Mouse (Mus musculus) skeletal muscle tissue, adult 2 months (tissue): ENCODE data around the gene Chchd2.
"Not testable (repeated sequence)": the region's sequence is repeated elsewhere in the genome, so short reads cannot be mapped to it uniquely, and the experiment has no call there.

Experiments used
- DNase-seq: peaks from one replicate; pipeline ENCODE4 v3.0.0-alpha.2; 2012; ENCODE audit warnings: low read depth, low spot score

Gene Chchd2

DNA sequence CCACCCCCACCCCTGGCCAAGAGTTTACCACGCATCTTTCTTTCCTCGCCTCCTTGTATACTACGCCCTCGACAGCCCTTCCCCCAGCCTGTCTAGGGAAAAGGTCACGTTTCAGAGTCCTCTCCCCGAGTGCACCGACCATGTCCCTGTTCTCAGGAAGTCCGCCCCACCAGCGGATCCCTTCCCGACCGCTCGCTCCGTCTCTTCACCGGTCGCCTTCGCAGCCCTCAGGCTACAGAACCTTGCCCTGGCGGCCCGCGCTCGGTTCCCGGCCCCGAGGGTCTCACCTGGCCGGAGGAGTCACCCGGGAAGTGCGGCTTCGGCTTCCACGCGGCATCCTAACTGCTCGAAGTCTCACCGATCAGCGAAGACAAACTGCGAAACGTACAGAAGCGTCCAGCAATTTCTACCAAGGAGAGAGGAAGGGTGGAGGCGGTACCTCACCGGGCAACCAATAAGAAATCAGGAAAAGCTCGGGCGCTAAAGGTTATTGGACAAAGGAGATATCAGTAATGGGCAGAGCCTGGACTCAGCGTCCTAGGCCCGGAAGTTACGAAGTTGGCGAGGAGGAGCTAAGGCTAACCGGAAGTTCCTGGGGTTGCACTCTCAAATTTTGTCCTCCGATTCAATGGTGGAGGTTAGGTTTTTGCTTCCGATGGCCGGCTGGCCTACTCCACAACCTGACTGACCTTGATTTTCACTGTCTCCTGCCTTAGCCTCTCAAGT, at the start of gene Chchd2:
Gene Chchd2, minus strand, starts transcription at position 560 of the 726 bp plus-strand sequence.
- DNase-seq, result peak; percentile 98

DNA sequence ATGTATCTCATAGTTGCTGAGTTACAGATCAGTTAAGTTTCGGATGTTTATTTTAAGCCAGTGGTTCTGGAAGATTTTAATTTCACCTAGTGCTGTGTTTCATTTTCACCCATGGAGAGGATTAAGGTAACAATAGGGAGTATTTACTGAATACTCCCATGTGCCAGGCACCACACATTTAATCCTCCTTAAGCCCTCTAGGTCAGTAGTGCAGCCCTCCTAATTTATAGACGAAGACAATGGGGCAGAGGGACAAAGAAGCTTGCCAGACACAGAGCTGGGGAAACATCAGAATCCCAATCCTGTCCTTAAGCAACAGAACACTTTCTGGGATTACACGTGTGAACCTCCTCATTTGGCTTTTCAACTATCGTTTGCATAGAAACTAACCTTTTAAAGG, 49.7 kb upstream of the Chchd2 start:
- no peak for DNase-seq

DNA sequence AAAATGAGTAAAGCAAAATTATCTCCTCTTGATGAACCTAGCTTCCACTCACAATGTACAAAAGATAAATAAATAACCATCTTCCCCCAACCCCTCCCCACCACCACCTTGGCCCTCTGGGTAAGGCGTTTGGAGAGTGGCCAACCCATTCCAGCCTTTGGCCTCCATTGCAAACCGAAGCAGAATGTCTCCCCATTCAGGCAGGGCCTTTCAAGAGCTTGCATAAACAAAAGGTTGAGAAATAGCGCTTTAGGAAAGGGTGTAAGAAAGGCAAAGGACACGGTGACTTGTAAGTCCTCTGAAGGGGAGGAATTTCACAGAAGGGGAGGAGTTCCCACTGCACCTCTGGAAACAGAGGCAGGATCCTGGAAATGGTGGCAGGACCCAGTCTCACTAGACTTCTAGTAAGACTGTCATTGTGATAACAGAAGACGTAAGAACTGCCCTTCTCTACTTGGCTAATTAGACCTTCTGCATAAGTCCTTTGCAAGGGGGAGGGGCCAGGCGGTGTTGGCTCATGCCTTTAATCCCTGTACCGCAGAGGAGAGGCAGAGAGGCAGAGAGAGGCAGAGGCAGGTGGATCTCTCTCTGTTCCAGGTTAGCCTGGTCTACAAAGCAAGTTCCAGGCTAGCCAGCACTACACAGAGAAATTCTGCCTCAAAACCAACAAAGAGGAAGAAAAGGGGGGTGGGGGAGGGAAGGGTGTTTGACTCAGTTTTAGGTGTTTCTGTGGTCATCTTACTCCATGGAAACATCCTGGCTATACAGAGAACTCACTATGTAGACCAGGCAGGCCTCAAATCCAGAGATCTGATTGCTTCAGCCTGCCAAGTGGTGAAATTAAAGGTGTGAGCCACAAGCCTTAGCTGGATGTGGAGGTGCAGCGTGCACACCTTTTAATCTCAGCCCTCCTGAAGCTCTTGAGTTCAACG, 42.9 kb upstream of the Chchd2 start:
- no peak for DNase-seq

DNA sequence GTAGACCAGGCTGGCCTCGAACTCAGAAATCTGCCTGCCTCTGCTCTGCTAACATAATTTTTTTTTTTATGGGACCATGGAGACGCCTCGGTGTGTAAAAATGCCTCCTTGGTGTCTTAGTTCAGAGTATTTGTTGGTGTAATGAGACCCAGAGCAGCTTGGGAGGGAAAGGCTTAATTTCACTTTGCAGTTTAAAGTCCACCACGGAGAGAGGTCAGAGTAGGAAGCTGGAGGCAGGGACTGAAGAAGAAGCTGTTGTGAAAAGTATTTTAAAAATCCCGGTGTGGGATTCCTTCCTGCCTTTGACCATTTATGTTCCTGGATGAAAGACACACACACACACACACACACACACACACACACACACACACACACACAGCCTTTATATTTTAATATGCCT, 38.7 kb upstream of the Chchd2 start:
- no peak for DNase-seq

DNA sequence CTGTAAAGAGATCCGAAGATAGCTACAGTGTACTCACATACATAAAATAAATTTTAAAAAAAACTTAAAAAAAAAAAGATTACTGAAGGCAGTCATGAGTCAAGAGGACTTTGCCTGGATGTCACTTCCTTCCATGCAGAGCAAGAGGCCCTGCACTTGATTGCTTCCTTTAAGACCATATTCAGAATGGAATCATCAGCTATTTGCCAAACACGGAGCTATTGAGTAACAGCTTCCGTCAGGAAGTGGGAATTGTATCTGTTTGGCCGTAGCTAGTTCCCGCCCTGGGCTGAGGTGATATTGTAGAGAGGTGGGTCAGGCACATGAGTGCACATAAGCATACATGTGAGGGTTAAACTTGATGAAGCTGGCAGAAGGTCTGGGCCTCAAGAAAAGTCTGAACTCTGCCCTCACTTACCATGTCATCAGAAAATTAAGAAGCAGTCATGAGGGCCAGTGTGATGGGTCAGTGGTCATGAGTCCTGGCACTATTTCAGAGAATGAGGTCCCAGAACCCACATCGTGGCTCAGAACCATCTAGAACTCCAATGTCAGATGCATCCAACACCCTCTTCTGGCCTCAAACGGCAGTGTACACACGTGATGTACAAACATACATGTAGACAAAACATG, 37.7 kb upstream of the Chchd2 start:
- no peak for DNase-seq

DNA sequence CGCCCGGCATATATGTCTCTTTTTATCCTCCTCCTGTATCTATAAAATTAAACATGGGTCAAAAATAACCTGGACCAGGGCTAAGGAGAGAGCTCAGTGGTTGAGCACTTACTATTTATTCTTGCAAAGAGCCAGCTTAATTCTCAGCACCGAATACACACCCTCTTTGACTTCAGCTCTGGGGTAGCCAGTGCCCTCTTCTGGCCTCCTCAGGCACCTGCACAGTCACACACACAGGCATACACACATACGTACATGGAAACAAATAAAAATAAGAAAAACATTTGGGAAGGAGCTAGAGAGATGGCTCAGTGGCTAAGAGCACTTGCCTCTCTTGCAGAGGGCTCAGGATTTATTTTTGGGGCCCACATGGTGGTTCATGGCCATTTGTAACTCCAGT, 34.7 kb upstream of the Chchd2 start:
- DNase-seq, result no peak

DNA sequence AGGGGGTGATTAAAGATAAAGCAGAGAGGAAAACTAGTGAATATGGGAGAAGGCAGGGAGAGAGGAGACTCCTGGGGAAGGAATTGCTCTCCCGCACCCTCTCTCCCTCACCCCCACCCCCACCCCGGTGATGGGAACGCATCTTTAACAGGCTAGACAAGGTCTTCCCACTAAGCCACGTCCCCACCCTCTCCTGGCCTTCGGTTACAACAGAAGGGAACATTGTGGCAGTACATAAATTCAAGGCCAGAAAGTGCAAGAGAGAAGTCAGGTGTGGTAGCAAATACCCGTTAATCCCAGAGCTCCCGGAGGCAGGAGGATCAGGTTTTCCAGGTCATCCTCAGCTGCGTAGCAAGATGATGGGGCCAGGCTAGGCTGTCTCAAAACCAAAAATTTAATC, 32.0 kb upstream of the Chchd2 start:
- DNase-seq, result no peak

DNA sequence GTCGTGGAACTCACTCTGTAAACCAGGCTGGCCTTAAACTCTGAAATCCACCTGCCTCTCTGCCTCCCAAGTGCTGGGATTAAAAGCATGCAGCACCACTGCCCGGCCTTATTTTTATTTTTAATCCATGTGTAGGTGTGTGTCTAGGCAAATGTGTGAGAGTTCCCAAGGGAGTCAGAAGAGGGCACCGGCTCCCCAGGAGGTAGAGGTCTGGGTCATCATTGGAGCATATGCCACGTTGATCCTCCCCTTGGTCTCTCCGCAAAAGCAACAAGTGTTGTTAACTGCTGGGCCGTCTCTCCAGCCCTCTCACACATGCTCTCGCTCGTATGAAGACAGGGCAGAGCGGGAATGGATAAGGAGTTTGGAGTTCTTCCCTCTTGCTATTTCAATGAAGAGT, 31.5 kb upstream of the Chchd2 start:
- DNase-seq, result no peak

DNA sequence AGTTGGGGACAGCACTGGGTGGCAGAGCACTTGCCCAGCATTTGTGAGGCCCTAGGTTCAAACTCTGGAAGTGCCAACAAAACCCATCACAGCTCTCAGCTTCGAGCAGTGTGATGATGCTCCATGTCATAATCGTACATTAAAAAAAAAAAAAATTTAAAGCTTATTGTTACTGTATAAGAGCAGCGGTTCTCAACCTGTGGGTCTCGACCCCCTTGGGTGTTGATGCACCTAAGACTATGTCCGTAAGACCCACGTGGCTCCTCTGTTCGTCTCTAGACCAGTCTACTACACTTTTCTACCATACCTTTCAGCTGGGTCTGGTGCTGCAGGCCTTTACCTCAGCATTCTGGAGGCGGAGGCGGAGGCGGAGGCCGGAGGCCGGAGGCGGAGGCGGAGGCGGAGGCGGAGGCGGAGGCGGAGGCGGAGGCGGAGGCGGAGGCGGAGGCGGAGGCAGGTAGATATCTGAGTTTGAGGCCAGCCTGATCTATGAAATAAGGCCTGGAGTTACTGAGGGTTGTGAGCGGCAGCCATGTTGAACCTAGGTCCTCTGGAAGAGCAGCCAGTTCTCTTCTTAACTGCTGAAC, 30.9 kb upstream of the Chchd2 start:
- DNase-seq, result no peak

DNA sequence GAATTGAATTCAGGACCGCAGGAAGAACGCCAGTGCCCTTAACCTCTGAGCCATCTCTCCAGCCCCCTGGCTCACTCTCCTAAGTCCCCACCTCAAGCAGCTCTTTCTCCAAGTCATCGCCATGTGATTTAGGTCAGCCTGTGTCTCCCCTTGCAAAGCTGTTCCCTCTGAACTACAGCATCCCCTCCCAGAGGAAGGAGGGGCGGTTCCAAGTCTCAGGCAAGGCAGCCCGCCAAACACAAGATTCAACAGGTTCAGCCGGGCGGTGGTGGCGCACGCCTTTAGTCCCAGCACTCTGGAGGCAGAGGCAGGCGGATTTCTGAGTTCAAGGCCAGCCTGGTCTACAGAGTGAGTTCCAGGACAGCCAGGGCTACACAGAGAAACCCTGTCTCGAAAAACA, 28.2 kb upstream of the Chchd2 start:
- DNase-seq, result not testable (repeated sequence)

DNA sequence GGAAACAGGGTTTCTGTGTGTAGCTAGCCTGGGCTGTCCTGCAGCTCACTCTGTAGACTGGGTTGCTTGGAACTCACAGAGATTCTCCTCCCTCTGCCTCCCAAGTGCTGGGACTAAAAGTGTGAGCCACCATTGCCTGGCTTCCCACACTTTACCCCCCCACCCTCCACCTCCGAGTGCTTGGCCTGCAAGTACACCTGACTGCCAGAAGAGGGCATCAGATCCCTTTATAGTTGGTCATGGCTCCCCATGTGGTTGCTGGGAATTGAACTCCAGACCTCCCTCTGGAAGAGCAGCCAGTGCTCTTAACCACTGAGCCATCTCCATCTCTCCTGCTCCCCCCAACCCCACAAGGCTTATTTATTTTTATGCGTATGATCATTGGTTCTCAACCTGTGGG, 26.8 kb upstream of the Chchd2 start:
- DNase-seq, result peak; percentile 18

DNA sequence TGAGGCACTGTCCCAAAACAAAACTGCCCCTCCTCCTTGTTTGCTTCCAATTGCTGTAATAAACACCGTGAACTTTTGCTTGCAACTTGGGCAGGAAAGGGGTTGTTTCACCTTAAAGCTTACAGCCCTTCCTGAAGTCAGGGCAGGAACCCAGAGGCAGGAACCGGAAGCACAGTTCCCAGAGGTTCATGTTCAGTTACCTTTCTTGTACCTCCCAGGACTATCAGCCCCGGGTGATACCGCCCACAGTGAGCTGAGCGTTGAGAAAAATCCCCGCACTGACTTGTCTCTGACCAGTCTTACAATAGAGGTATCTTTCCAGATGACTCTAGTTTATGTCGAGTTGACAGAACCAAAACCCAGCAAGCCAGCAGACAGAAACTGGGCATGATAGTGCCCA, 22.3 kb upstream of the Chchd2 start:
- DNase-seq, result no peak

DNA sequence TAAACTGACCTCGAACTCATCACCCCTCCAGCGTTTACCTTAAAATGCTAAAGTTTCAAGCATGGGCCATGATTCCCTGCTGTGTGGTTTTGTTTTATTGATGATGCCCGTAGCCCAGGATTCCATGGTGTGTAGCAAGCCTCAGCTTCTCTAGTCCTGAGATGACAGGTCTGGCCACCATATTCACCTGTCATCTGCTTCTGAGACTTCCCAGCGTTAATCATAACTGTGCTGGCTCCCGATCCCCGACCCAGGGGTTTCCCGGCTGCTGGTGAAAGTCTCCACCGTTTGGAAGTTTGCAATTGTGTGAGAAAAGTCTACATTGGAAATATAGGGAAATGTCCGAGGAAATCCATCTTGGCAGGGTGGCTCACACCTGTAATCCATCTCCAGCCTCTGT, 21.9 kb upstream of the Chchd2 start:
- DNase-seq, result no peak

DNA sequence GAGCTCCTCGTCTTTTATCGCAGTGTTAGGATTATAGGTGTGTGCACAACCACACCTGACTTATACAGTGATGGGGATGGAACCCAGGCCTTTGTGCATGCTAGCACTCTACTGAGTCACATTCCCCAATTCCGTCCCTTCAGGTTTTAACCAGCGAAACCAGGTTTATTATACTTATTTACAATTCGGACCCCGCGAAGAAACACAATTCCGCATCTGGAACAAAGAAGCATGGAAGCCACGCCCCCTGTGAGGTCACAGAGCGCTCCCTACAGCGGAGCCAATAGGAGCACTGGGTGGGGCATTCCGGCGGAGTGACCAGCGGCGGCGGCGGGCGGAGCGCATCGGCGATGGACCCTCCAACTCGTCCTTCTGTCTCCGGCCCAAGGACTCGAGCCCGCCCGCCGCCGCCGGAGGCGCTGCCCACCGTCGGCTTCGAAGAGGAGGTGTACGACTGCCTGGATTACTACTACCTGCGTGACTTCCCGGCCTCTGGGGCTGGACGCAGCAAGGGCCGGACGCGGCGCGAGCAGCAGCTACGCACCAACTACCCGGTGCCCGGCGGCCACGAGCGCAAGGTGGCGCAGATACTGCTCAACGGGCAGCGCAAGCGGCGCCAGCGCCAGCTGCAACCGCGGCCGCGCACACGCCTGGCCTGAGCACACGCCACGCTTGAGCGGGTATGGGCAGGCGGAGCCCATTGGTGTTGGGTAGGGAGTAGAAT, 21.1 kb upstream of the Chchd2 start, which contains the start of gene Nupr1l:
Gene Nupr1l, plus strand, starts transcription at position 299 of the 724 bp plus-strand sequence.
- DNase-seq, result peak; percentile 63

DNA sequence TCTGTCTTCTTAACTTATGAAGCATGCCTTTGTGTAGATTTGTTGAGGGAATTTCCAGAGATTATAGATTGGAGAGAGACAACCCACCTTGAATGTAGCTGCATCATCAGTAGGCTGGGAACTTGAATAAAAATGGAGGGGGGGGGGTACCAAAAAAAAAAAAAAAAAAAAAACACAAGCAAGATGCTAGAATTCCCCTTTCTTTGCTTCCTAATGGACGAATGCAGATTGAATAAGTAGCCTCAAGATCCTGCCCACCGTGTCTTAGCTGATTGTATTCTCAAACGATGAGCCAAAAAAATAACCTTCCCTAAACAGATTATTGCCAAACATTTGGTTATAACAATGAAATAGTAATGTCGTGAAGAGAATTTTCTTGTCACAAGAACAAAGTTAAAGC, 20.5 kb upstream of the Chchd2 start:
- DNase-seq, result no peak

DNA sequence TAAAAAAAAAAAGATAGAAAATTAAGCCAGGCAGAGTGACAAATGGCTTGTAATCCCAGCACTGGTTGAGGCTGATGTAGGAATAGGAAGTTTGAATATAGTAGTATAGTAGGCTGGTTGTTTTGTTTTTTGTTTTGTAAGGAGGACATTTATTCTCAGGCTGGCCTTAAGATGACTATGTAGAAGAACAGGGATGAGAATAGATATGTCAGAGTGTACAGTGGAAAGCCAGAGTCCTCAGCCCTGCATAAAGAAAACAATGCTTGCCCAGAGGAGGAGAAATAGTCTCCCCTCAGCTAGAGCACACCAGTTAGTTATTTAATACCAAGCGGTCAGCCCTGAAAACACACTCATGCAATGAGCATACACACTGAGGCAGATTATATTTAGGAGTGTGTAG, 11.2 kb upstream of the Chchd2 start, which contains the start of gene Phkg1:
Gene Phkg1, minus strand, starts transcription at position 101 of the 400 bp plus-strand sequence.
- no peak for DNase-seq

DNA sequence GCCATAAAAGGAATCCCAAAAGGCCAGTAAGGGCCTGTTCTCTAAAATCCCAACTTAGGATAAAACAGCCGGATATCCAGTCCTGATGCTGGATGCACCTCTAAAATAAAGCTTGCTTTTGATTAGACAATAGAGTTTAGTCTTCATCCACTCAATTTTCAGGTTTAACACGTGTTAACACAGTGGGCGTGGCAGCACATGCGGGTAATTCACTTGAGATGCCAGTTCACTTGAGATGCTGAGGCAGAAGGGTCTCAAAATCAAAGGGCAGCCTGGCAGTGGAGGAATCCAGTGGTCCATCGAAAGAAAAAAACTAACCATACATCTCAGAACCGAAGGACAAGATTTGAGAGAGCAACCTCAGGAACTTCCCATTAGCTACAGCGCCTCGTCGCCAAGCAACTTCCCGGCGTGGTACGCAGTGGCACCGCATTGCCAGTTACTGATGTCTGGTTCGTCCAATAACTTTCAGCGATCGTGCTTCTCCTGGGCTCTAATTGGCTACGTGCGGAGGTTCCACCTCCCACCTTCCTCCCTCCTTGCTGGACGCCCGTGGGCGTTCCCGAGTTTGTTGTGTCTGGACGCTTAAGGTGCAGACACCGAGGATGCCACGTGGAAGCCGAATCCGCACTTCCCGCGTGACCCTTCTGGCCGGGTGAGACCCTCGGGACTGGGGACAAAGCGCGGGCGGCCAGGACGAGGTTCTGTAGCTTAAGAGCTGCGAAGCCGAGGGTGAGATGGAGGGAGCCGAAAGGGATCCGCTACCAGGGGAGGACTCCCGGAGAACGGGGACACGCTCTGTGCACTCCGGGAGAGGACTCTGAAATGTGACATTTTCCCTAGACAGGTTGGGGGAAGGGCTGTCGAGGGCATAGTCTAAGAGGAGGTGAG, 8.2 kb upstream of the Chchd2 start, which contains the start of gene Zbed5:
Gene Zbed5, plus strand, starts transcription at position 526 of the 891 bp plus-strand sequence.
- peak; percentile 90 for DNase-seq

DNA sequence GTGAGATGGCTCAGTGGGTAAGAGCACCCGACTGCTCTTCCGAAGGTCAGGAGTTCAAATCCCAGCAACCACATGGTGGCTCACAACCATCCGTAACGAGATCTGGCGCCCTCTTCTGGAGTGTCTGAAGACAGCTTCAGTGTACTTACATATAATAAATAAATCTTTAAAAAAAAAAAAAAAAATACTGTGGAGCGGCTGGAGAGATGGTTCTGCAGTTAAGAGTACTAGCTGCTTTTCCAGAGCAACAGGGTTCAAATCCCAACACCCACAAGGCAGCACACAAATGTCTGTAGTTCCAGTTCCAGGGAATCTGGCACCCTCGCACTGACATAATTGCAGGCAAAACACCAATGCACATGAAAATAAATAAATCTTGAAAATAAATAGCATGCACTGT, 3.1 kb upstream of the Chchd2 start:
- DNase-seq, result not testable (repeated sequence)

DNA sequence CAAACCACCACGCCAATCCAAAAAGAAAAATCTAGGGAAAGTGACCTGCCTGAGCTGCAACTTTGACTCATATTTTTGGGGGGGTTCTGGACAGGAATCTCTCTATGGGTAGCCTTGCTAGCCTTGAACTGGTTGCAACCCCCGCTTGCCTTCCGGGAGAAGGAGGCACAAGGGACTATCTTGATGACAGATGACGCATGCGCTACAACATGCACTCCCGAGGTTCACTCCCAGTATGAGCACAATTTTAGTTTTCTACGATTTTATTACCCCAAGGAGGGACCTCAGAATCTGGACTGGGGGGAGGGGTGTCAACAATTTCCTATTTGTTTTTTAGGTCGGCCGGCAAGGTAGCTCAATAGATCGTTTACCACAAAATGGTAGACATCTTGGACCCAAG, 999 bp downstream of the Chchd2 start:
- DNase-seq, result no peak

DNA sequence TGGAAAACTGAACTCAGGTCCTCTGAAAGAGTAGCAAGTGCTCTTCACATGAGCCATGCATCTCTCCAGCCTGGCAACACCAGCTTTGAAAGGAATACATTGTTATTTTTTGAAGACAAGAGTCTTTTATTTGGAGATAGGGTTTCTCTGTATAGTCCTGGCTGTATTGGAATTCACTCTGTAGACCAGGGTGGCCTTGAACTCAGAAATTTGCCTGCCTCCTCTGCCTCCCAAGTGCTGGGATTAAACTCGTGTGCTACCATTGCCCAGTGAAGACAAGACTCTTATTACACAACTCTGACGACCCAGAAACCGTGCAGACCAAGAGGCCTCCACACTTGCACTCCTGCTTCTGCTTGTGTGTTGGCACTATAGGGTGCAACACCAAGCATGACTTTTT, 7.4 kb downstream of the Chchd2 start:
- DNase-seq, result no peak
